Mouse (Mus musculus) lung, embryonic 14.5 days (tissue): ENCODE results near the gene Cyp4f40. TPM values are rescaled to one million over a fixed set of nuclear protein-coding genes. Genes with fewer than 3 reads are reported as not detected.

Experiments
- ATAC-seq: fragments of 200-750 bp; cut with Nextera tagmentation; 2 replicates; pipeline ENCODE4 v1.8.0; 2017; ENCODE audit warnings: mild to moderate bottlenecking, moderate TSS enrichment, moderate library complexity; ENCODE audit not compliant: insufficient read depth
- DNase-seq: peaks from one replicate; pipeline ENCODE4 v3.0.0-alpha.2; 2015
- H3K27ac ChIP-seq: fragments of 300-500 bp; sonication (generic); 2 replicates; pipeline ENCODE4 v1.5.1; 2014; ENCODE audit warnings: low read depth, mild to moderate bottlenecking, moderate library complexity
- H3K27me3 ChIP-seq: fragments of 300-500 bp; sonication (generic); 2 replicates; pipeline ENCODE4 v1.6.1; 2014; ENCODE audit warnings: low read length, control low read depth; ENCODE audit not compliant: insufficient read depth
- H3K36me3 ChIP-seq: fragments of 300-500 bp; sonication (generic); 2 replicates; pipeline ENCODE4 v1.6.1; 2014; ENCODE audit warnings: control low read depth; ENCODE audit not compliant: insufficient read depth
- H3K4me1 ChIP-seq: fragments of 300-500 bp; sonication (generic); 2 replicates; pipeline ENCODE4 v1.6.1; 2014; ENCODE audit warnings: antibody characterized with exemption, control low read depth; ENCODE audit not compliant: insufficient read depth
- H3K4me2 ChIP-seq: fragments of 300-500 bp; sonication (generic); 2 replicates; pipeline ENCODE4 v1.6.1; 2014; ENCODE audit warnings: mild to moderate bottlenecking
- H3K4me3 ChIP-seq: fragments of 300-500 bp; sonication (generic); 2 replicates; pipeline ENCODE4 v1.5.1; 2014; ENCODE audit warnings: low read depth, low read length
- H3K9ac ChIP-seq: fragments of 300-500 bp; sonication (generic); 2 replicates; pipeline ENCODE4 v1.6.1; 2014
- H3K9me3 ChIP-seq: fragments of 300-500 bp; sonication (generic); 2 replicates; pipeline ENCODE4 v1.6.1; 2016; ENCODE audit warnings: low read depth, low read length, control low read depth
- CTCF ChIP-seq: IDR thresholded peaks from 2 replicates; pipeline ENCODE4 v1.5.1; 2016; ENCODE audit warnings: antibody characterized with exemption, low read depth
- WGBS: fragments of 180-500 bp; shearing (Covaris S2); extraction: QIAGEN DNeasy Blood & Tissue Kit; methylation state at CpG from one replicate; pipeline ENCODE4 v1.1.7; 2014; 5-methylcytosine and 5-hydroxymethylcytosine counted together
- polyA plus RNA-seq: library from polyadenylated mRNA; unstranded; fragments of >200 nt; fragmentation: Nextera tagmentation; extraction: Ambion mirVana; gene quantifications from 2 replicates; pipeline ENCODE4 v1.2.1, GENCODE M21; 2014

Gene Cyp4f40
- polyA plus RNA-seq, 1 experiment from 2014 or later: not detected

- no peaks in the 10 kb centered on the region for H3K36me3 ChIP-seq
- 1% methylated on average over 17 of the region's 17 CpGs for WGBS
Observed at GRCm38 (mm10) chr17:32634972-32635314, 23.8 kb upstream of the Cyp4f40 start.

GRCm38 (mm10) chr17:32636341-32636740 lies 22.4 kb upstream of the Cyp4f40 start:
- H3K4me3 ChIP-seq: no peak overlapping the region
- no peak overlapping the region for H3K4me2 ChIP-seq
- DNase-seq: no peak
- H3K9me3 ChIP-seq: no peaks in the 10 kb centered on the region
- WGBS: 65% methylated on average over 3 of the region's 3 CpGs
- no peak for ATAC-seq
- H3K4me1 ChIP-seq: no peaks in the 10 kb centered on the region
- no peaks in the 10 kb centered on the region for H3K27me3 ChIP-seq
- H3K36me3 ChIP-seq: no peaks in the 10 kb centered on the region
- H3K9ac ChIP-seq: no peak overlapping the region
- no peak for TF ChIP-seq CTCF
- H3K27ac ChIP-seq: no peak overlapping the region

More at GRCm38 (mm10) chr17:32634972-32635314, 23.8 kb upstream of the Cyp4f40 start:
- peak; percentile 95 for TF ChIP-seq CTCF
- Histone ChIP-seq H3K4me2 (peak overlapping the region; percentile 65), H3K27ac (no peak overlapping the region), H3K4me3 (peak overlapping the region; percentile 30), H3K4me1 (no peaks in the 10 kb centered on the region), H3K27me3 (no peaks in the 10 kb centered on the region), H3K9me3 (no peaks in the 10 kb centered on the region), H3K9ac (peak overlapping the region; percentile 46)
- DNase-seq: peak; percentile 92
- ATAC-seq: peak; percentile 79

- Histone ChIP-seq H3K36me3 (no peaks in the 10 kb centered on the region), H3K4me3 (no peak overlapping the region), H3K9ac (no peak overlapping the region), H3K4me2 (no peak overlapping the region), H3K27me3 (no peaks in the 10 kb centered on the region), H3K4me1 (no peaks in the 10 kb centered on the region), H3K9me3 (no peaks in the 10 kb centered on the region), H3K27ac (no peak overlapping the region)
- DNase-seq: no peak
- ATAC-seq: no peak
- no peak for TF ChIP-seq CTCF
- 69% methylated on average over 2 of the region's 2 CpGs for WGBS
Observed at GRCm38 (mm10) chr17:32637151-32637550, 21.5 kb upstream of the Cyp4f40 start.

- Histone ChIP-seq H3K4me2 (no peak overlapping the region), H3K9me3 (no peaks in the 10 kb centered on the region), H3K27me3 (no peaks in the 10 kb centered on the region), H3K4me1 (no peaks in the 10 kb centered on the region), H3K36me3 (no peaks in the 10 kb centered on the region), H3K9ac (no peak overlapping the region), H3K27ac (no peak overlapping the region), H3K4me3 (no peak overlapping the region)
- no peak for TF ChIP-seq CTCF
- no peak for DNase-seq
- no peak for ATAC-seq
- WGBS: 81% methylated on average over 4 of the region's 4 CpGs
Observed at GRCm38 (mm10) chr17:32646631-32647030, 12.1 kb upstream of the Cyp4f40 start.

- ATAC-seq (no peak), DNase-seq (no peak)
- H3K9ac ChIP-seq: no peak overlapping the region
- no peaks in the 10 kb centered on the region for H3K36me3 ChIP-seq
- no peaks in the 10 kb centered on the region for H3K27me3 ChIP-seq
- no peak overlapping the region for H3K27ac ChIP-seq
- no peaks in the 10 kb centered on the region for H3K4me1 ChIP-seq
- H3K9me3 ChIP-seq: no peaks in the 10 kb centered on the region
- H3K4me2 ChIP-seq: no peak overlapping the region
- TF ChIP-seq CTCF: no peak
- no peak overlapping the region for H3K4me3 ChIP-seq
- WGBS: 91% methylated on average over 4 of the region's 4 CpGs
Observed at GRCm38 (mm10) chr17:32653860-32654259, 4.8 kb upstream of the Cyp4f40 start.

- Histone ChIP-seq H3K27ac (no peak overlapping the region), H3K9me3 (no peaks in the 10 kb centered on the region), H3K36me3 (no peaks in the 10 kb centered on the region), H3K4me2 (no peak overlapping the region), H3K9ac (no peak overlapping the region), H3K27me3 (no peaks in the 10 kb centered on the region), H3K4me3 (no peak overlapping the region), H3K4me1 (no peaks in the 10 kb centered on the region)
- ATAC-seq (no peak), DNase-seq (no peak)
- WGBS: 61% methylated on average over 3 of the region's 3 CpGs
- no peak for TF ChIP-seq CTCF
Observed at GRCm38 (mm10) chr17:32657041-32657440, 1.7 kb upstream of the Cyp4f40 start.

GRCm38 (mm10) chr17:32658246-32658645 lies 454 bp upstream of the Cyp4f40 start:
- WGBS: 65% methylated on average over 1 of the region's 1 CpGs
- Histone ChIP-seq H3K27ac (no peak overlapping the region), H3K9ac (no peak overlapping the region), H3K4me3 (no peak overlapping the region), H3K4me1 (no peaks in the 10 kb centered on the region), H3K9me3 (no peaks in the 10 kb centered on the region), H3K4me2 (no peak overlapping the region), H3K36me3 (no peaks in the 10 kb centered on the region), H3K27me3 (no peaks in the 10 kb centered on the region)
- ATAC-seq (no peak), DNase-seq (no peak)
- TF ChIP-seq CTCF: no peak

- H3K4me2 ChIP-seq: no peak overlapping the region
- H3K9me3 ChIP-seq: no peaks in the 10 kb centered on the region
- H3K27me3 ChIP-seq: no peaks in the 10 kb centered on the region
- 61% methylated on average over 7 of the region's 7 CpGs for WGBS
- H3K9ac ChIP-seq: no peak overlapping the region
- no peak for TF ChIP-seq CTCF
- H3K4me3 ChIP-seq: no peak overlapping the region
- no peaks in the 10 kb centered on the region for H3K4me1 ChIP-seq
- no peaks in the 10 kb centered on the region for H3K36me3 ChIP-seq
- H3K27ac ChIP-seq: no peak overlapping the region
- no peak for ATAC-seq
- DNase-seq: peak; percentile 42
Observed at GRCm38 (mm10) chr17:32673976-32674375, 15.3 kb downstream of the Cyp4f40 start.
